Mouse (Mus musculus) midbrain, embryonic 13.5 days (tissue): ENCODE data around the gene Gm17490. TPM values are rescaled to one million over a fixed set of nuclear protein-coding genes. Genes with fewer than 3 reads are reported as not detected.

Experiments used
- ATAC-seq: fragments of 200-750 bp; cut with Nextera tagmentation; 2 replicates; pipeline ENCODE4 v1.8.0; 2017; ENCODE audit warnings: mild to moderate bottlenecking, moderate TSS enrichment, moderate library complexity
- H3K27ac ChIP-seq: fragments of 300-500 bp; sonication (generic); 2 replicates; pipeline ENCODE4 v1.5.1; 2015; ENCODE audit warnings: inconsistent platforms, mild to moderate bottlenecking, moderate library complexity
- H3K27me3 ChIP-seq: fragments of 300-500 bp; sonication (generic); 2 replicates; pipeline ENCODE4 v1.6.1; 2015; ENCODE audit warnings: mild to moderate bottlenecking, inconsistent platforms
- H3K36me3 ChIP-seq: fragments of 300-500 bp; sonication (generic); 2 replicates; pipeline ENCODE4 v1.6.1; 2015; ENCODE audit warnings: mild to moderate bottlenecking, inconsistent platforms
- H3K4me1 ChIP-seq: fragments of 300-500 bp; sonication (generic); replicated peaks from 2 replicates; pipeline ENCODE4 v1.6.1; 2015; ENCODE audit warnings: inconsistent platforms
- H3K4me2 ChIP-seq: fragments of 300-500 bp; sonication (generic); replicated peaks from 2 replicates; pipeline ENCODE4 v1.6.1; 2015; ENCODE audit warnings: moderate library complexity, mild to moderate bottlenecking, inconsistent platforms
- H3K4me3 ChIP-seq: fragments of 300-500 bp; sonication (generic); replicated peaks from 2 replicates; pipeline ENCODE4 v1.5.1; 2015; ENCODE audit warnings: mild to moderate bottlenecking, inconsistent platforms
- H3K9ac ChIP-seq: fragments of 300-500 bp; sonication (generic); replicated peaks from 2 replicates; pipeline ENCODE4 v1.6.1; 2015; ENCODE audit warnings: mild to moderate bottlenecking, inconsistent platforms
- H3K9me3 ChIP-seq: fragments of 300-500 bp; sonication (generic); 2 replicates; pipeline ENCODE4 v1.6.1; 2016; ENCODE audit warnings: mild to moderate bottlenecking, inconsistent platforms
- WGBS: fragments of 180-500 bp; shearing (Covaris S2); methylation state at CpG from one replicate; pipeline ENCODE4 v1.1.7; 2015; 5-methylcytosine and 5-hydroxymethylcytosine counted together
- polyA plus RNA-seq: library from polyadenylated mRNA; unstranded; fragments of >200 nt; fragmentation: Nextera tagmentation; extraction: Ambion mirVana; gene quantifications from 2 replicates; pipeline ENCODE4 v1.2.1, GENCODE M21; 2015

The Gm17490 gene
- polyA plus RNA-seq, 1 experiment from 2014 or later = not detected

DNA sequence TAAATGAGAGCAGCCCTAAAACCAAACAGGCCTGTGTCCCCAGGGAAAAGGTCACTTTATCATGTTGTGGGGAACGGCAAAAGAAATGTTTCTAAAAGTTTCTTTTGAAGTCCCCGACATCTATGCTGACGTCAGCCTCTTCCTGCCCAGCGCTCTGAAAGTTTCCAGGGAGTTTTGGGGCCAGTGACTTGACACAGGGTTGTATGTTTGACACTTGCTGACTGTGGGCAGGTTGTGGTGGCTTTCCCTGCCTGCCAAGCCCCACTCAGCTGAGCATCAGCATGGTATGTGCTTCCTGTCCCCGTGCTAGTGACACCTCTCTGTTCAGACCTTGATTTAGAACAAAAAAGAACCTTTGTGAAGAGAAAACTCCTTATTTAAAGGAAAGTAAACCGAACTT is 27.3 kb upstream of the Gm17490 start:
- Histone ChIP-seq H3K27ac (no peak overlapping the region), H3K9ac (no peak overlapping the region), H3K4me3 (no peak overlapping the region), H3K9me3 (no peaks in the 10 kb centered on the region), H3K4me1 (no peaks in the 10 kb centered on the region), H3K4me2 (no peak overlapping the region), H3K36me3 (no peaks in the 10 kb centered on the region), H3K27me3 (no peaks in the 10 kb centered on the region)
- WGBS = 62% methylated on average over 6 of the region's 6 CpGs
- ATAC-seq = no peak

DNA sequence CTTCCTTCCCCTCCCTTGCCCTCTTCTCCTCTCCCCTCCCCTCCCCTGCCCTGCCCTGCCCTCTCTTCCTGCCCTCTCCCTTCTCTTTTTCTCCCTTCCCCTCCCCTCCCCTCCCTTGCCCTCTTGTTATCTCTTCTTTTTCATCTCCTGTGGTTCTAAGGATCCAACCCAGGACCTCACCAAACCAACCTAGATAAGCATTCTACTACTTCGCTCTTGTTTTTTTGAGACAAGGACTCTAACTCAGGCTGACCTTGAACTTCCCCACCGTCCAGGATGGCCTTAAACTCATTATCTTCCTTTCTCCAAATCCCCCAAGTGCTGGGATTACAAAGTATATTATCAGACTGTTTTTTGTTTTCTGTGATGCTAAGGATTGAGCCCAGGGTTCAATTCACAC is 26.7 kb upstream of the Gm17490 start:
- ATAC-seq = no peak
- no peak overlapping the region for H3K4me3 ChIP-seq
- WGBS = 68% methylated on average over 2 of the region's 2 CpGs

DNA sequence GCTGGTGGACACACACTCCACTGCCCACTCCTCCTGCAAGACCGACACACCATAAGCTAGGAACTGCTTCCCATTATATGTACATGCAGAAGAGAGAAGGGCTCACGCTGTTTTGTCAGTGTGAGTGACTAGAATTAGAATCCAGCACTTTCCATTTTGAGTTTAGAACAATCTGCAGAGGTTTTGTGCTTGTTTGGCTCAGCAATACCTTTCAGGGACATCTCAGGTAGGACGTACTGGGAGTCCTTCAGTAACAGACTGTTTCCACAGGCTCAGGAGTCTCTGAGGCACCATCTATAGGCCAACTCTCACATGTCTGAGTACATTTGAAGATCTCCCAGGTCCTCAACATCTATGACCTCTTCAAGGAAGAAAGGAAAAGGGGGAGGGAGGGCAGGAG is 26.1 kb upstream of the Gm17490 start:
- no peak for ATAC-seq
- Histone ChIP-seq H3K9ac (no peak overlapping the region), H3K4me1 (no peaks in the 10 kb centered on the region), H3K27ac (no peak overlapping the region), H3K36me3 (no peaks in the 10 kb centered on the region), H3K4me2 (no peak overlapping the region), H3K9me3 (no peaks in the 10 kb centered on the region), H3K27me3 (no peaks in the 10 kb centered on the region), H3K4me3 (no peak overlapping the region)
- WGBS = 81% methylated on average over 3 of the region's 3 CpGs

More for the DNA sequence above, 26.7 kb upstream of the Gm17490 start:
- no peaks in the 10 kb centered on the region for H3K4me1 ChIP-seq
- H3K27ac ChIP-seq = no peak overlapping the region
- H3K36me3 ChIP-seq = no peaks in the 10 kb centered on the region
- no peaks in the 10 kb centered on the region for H3K27me3 ChIP-seq
- H3K9ac ChIP-seq = no peak overlapping the region
- no peaks in the 10 kb centered on the region for H3K9me3 ChIP-seq
- H3K4me2 ChIP-seq = no peak overlapping the region

DNA sequence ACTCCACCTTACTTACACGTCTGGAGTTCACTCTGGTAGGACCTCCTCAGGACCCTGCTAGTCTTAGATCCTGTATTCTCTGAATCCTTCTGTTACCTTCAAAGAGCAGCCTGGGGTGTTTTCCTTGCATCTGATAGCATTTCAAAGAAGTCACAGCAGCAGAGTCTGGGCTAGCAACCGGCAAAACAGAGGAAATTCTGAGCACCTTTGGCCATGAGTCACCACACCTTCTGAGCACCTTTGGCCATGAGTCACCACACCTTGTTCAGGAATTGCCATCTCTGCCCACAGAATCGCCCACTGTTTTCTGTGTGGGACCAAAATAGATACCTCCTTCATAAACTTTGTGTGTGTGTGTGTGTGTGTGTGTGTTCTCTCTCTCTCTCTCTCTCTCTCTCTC is 25.4 kb upstream of the Gm17490 start:
- no peak overlapping the region for H3K27ac ChIP-seq
- no peak for ATAC-seq
- no peaks in the 10 kb centered on the region for H3K36me3 ChIP-seq
- no peak overlapping the region for H3K4me3 ChIP-seq
- H3K4me2 ChIP-seq = no peak overlapping the region
- H3K4me1 ChIP-seq = no peaks in the 10 kb centered on the region
- WGBS = 61% methylated on average over 3 of the region's 3 CpGs
- no peaks in the 10 kb centered on the region for H3K9me3 ChIP-seq
- H3K9ac ChIP-seq = no peak overlapping the region
- H3K27me3 ChIP-seq = no peaks in the 10 kb centered on the region

DNA sequence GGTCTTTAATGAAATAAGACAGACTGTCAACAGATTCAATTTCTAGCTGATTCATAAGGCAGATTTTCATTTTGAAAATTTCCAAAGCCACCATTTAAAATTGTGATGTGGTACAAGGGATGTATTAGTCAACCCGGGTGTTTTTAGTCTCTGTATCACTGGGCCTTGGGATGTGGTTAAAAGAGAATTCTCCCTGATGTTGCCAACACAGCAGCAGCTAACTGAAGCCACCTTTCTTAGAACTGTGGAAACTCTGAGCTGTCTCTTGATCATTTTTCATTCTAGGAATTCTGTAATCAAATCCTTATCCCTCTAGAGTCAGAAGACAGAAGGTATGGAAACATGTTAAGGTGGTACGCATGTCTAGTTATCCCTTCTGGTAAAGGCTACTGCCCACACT is 19.2 kb upstream of the Gm17490 start:
- H3K4me1 ChIP-seq = no peaks in the 10 kb centered on the region
- no peaks in the 10 kb centered on the region for H3K27me3 ChIP-seq
- H3K36me3 ChIP-seq = no peaks in the 10 kb centered on the region
- no peak overlapping the region for H3K27ac ChIP-seq
- no peak for ATAC-seq
- H3K4me3 ChIP-seq = no peak overlapping the region
- 92% methylated on average over 2 of the region's 2 CpGs for WGBS
- no peaks in the 10 kb centered on the region for H3K9me3 ChIP-seq
- H3K4me2 ChIP-seq = no peak overlapping the region
- no peak overlapping the region for H3K9ac ChIP-seq

DNA sequence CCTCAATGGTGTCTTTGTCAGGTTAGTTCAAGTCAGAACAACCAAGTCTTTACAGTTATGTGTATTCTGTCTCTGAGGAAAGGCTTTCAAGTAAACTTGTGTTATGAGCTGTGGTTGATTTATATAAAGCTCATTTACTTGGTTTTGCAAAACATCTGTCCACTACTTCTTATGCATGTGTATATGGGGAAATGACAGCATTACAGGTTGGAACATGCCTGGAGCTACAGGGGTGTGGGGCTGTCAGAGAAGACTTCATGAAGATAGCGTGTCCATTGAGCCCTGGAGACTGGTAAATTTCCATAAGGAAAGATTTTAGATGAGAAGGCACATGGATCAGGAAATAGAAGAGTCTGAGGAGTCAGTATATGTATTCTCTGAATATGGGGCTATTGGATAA is 18.0 kb upstream of the Gm17490 start:
- 81% methylated on average over 1 of the region's 1 CpGs for WGBS

DNA sequence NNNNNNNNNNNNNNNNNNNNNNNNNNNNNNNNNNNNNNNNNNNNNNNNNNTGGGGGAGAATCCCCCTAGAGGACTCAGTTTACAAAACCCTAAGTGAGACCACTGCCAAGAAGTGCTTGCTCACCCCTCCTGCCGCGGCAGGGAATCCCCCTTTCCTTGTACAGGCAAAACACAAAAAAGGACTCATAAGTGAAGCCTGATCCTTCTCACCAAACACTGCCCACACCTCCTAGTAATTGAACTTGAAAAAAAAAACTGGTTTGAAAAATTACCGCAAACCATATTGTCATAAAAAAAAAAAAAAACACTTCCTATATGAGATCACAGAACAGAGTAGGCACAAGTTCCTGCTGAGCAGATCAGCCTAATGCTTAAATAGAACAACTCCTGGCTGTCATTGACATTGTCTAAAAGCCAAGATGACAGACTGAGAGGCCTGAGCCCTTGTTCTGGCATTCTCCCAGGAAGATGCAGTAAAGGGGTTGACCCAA is 16.4 kb upstream of the Gm17490 start, which contains the start of gene Il2ra:
Il2ra (plus strand) TSS at position 357 of the 491 bp plus-strand sequence.
- Histone ChIP-seq H3K27ac (no peak within 1 kb of the TSS), H3K4me1 (no peaks in the 10 kb centered on the region), H3K27me3 (no peaks in the 10 kb centered on the region), H3K9me3 (no peaks in the 10 kb centered on the region), H3K4me3 (no peak within 1 kb of the TSS), H3K9ac (no peak within 1 kb of the TSS), H3K36me3 (no peaks in the 10 kb centered on the region), H3K4me2 (no peak within 1 kb of the TSS)
- WGBS = 91% methylated on average over 3 of the region's 3 CpGs
- no peak for ATAC-seq

More for the DNA sequence above, 18.0 kb upstream of the Gm17490 start:
- Histone ChIP-seq H3K4me1 (no peaks in the 10 kb centered on the region), H3K27ac (no peak overlapping the region), H3K9ac (no peak overlapping the region), H3K4me2 (no peak overlapping the region), H3K9me3 (no peaks in the 10 kb centered on the region), H3K4me3 (no peak overlapping the region), H3K36me3 (no peaks in the 10 kb centered on the region), H3K27me3 (no peaks in the 10 kb centered on the region)
- ATAC-seq = no peak

DNA sequence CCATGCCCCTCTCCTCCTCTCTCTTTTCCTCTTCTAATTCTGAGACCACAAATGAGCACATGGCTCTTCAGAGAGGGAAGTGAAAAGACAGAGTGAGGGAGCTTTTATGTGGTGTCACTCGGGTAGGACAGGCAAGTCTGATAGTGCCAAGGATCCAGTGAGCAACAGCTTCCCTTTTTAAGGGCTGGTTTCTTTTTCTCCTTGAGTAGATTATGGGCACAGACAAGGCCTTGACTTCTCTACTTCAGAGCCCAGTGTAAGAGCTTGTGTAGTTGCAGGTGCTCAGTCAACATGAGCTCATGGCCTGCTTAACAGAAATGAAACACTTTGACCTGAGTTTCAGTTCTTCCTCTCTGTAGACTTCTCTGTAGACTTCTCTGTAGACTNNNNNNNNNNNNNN is 11.1 kb upstream of the Gm17490 start:
- no peak overlapping the region for H3K4me3 ChIP-seq
- no peaks in the 10 kb centered on the region for H3K36me3 ChIP-seq
- 82% methylated on average over 1 of the region's 1 CpGs for WGBS
- no peaks in the 10 kb centered on the region for H3K27me3 ChIP-seq
- H3K9me3 ChIP-seq = no peaks in the 10 kb centered on the region
- no peak overlapping the region for H3K9ac ChIP-seq
- no peak overlapping the region for H3K4me2 ChIP-seq
- no peak overlapping the region for H3K27ac ChIP-seq
- no peaks in the 10 kb centered on the region for H3K4me1 ChIP-seq
- no peak for ATAC-seq

DNA sequence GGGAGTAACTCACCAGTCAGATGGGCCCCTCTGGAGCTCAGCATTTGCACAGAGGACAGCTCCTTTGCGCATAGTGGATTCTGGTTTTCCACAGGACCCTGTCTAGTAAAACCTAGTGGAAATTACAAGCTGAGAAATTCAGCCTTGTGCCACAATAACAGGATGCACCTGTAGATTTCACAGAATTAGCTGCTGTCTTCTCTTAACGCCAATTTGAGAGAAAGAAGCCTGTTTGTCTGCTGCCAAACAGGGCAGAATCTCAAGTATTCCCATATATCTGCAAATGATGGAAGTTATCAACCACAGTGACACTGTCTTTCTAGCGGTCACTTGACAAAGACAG is 10.0 kb upstream of the Gm17490 start:
- no peak overlapping the region for H3K4me3 ChIP-seq
- H3K27me3 ChIP-seq = no peaks in the 10 kb centered on the region
- H3K4me2 ChIP-seq = no peak overlapping the region
- no peaks in the 10 kb centered on the region for H3K9me3 ChIP-seq
- H3K9ac ChIP-seq = no peak overlapping the region
- no peak for ATAC-seq
- 81% methylated on average over 3 of the region's 3 CpGs for WGBS
- no peaks in the 10 kb centered on the region for H3K36me3 ChIP-seq
- no peaks in the 10 kb centered on the region for H3K4me1 ChIP-seq
- no peak overlapping the region for H3K27ac ChIP-seq

DNA sequence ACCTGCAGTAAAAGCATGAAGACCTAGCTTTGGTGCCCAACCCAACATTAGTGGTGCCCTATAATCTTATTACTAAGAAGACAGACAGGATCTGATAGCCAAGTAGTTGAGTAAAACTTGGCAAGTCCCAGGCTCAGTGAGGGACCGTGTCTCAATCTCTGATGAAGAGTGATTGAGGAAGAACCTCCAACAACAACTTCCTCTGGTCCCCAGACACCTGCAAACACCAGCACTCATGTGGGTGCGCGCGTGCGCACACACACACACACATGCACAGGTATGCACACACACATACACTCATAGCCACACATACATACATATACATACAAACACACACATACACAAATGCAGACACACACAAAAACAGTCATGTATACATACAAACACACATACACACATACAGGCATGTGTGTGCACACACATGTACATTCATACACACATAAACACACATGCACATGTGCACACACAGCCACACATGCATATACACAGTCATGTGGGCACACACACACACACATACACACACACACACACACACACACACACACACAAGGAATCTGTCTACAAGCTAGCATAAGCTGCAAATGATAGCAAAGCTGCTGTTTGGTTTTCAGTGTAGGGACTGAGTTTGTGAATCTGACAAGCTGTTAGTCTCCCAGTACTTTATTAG is 9.5 kb upstream of the Gm17490 start:
- ATAC-seq = no peak
- WGBS = 96% methylated on average over 5 of the region's 5 CpGs
- no peaks in the 10 kb centered on the region for H3K9me3 ChIP-seq

DNA sequence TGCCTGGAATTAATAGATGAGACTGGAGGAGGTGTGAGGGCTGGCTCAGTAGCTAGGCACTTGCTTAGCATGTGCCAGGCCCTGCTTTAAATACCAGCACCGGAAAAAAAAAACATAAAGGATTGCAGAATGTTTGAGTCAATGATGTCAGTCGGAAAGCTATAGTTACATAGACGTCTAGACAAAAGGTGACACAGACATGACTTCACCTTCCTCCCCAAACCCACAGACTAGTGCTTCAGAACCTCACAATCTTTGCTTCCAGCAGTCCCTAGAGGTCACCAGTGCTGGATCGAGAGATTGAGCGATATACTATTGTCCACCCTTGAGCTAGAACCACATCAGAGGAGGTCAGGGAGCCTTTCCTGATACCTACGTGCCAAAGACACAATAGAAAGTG is 9.0 kb upstream of the Gm17490 start:
- no peaks in the 10 kb centered on the region for H3K27me3 ChIP-seq
- no peaks in the 10 kb centered on the region for H3K4me1 ChIP-seq
- 87% methylated on average over 6 of the region's 6 CpGs for WGBS
- no peak overlapping the region for H3K27ac ChIP-seq
- ATAC-seq = no peak
- H3K4me2 ChIP-seq = no peak overlapping the region
- H3K4me3 ChIP-seq = no peak overlapping the region
- H3K9ac ChIP-seq = no peak overlapping the region
- H3K9me3 ChIP-seq = no peaks in the 10 kb centered on the region
- H3K36me3 ChIP-seq = no peaks in the 10 kb centered on the region

More for the DNA sequence above, 9.5 kb upstream of the Gm17490 start:
- Histone ChIP-seq H3K4me1 (no peaks in the 10 kb centered on the region), H3K9ac (no peak overlapping the region), H3K27me3 (no peaks in the 10 kb centered on the region), H3K36me3 (no peaks in the 10 kb centered on the region), H3K4me2 (no peak overlapping the region), H3K4me3 (no peak overlapping the region), H3K27ac (no peak overlapping the region)

DNA sequence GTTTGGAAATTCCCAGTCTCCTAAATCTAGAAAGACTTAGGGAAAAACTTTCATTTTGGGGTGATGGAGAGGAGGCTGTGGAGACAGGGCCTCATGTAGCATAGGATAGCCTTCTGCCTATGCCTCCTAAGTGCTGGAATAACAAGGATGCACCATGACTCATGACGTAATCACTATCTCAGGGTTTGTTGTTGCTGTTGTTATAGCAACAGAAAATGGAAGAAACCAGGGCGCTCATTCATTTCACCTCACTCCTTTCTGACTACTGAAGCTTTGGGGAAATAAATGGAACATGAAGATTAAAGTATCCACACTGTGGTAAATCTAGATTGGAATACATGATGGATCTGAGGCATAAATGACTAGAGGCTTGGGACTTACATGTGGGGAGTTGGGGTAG is 2.3 kb downstream of the Gm17490 start:
- Histone ChIP-seq H3K4me1 (no peaks in the 10 kb centered on the region), H3K9ac (no peak overlapping the region), H3K27ac (no peak overlapping the region), H3K4me3 (no peak overlapping the region), H3K36me3 (no peaks in the 10 kb centered on the region), H3K27me3 (no peaks in the 10 kb centered on the region), H3K9me3 (no peaks in the 10 kb centered on the region), H3K4me2 (no peak overlapping the region)
- no peak for ATAC-seq
- WGBS = 92% methylated on average over 2 of the region's 2 CpGs

DNA sequence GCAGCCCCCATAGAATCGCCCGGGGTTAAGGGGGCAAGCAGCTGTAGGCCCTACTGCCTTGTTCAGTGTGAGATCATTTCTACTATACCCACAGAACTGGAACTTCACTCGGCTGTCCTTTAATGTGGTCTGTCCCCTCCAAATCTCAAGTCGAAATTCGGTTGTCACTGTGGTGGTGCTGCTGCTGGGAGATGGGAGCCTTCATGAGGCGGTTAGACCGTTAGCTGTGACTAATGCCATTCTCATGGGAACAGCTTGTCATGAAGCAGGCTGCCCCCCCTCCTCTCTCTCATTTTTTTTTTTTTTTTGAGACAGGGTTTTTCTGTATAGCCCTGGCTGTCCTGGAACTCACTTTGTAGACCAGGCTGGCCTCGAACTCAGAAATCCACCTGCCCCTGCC is 2.9 kb downstream of the Gm17490 start:
- H3K27ac ChIP-seq = no peak overlapping the region
- H3K36me3 ChIP-seq = no peaks in the 10 kb centered on the region
- no peak overlapping the region for H3K4me2 ChIP-seq
- no peaks in the 10 kb centered on the region for H3K9me3 ChIP-seq
- ATAC-seq = no peak
- no peak overlapping the region for H3K9ac ChIP-seq
- WGBS = 91% methylated on average over 8 of the region's 8 CpGs
- H3K4me1 ChIP-seq = no peaks in the 10 kb centered on the region
- no peak overlapping the region for H3K4me3 ChIP-seq
- H3K27me3 ChIP-seq = no peaks in the 10 kb centered on the region
